Mouse (Mus musculus): ENCODE data around the gene Ltk. TPM values are rescaled to one million over a fixed set of nuclear protein-coding genes. Genes with fewer than 3 reads are reported as not detected.
A peak's percentile ranks its signal among the peaks of the same experiment; 100 is the strongest.
"Not testable (repeated sequence)": the region's sequence is repeated elsewhere in the genome, so short reads cannot be mapped to it uniquely, and the experiment has no call there.

Gene Ltk
- total RNA-seq, 2 experiments from 2014 or later: not detected

GRCm38 (mm10) chr2:119758844-119759835 is 1.1 kb downstream of the Ltk start:
- ATAC-seq (replicated peaks; ENCODE audit: low FRiP score, poor library complexity, severe bottlenecking): 0 out of 2 replicates have a peak, but pooled peaks have one; percentile 24

- ATAC-seq (replicated peaks; ENCODE audit: low FRiP score, poor library complexity, severe bottlenecking): 0 out of 2 replicates have a peak, but pooled peaks have one; percentile 21
Observed at GRCm38 (mm10) chr2:119758101-119758843, 2.0 kb downstream of the Ltk start.

- no peak for ATAC-seq (replicated peaks; ENCODE audit: low FRiP score, poor library complexity, severe bottlenecking)
Observed at GRCm38 (mm10) chr2:119757601-119758100, 2.6 kb downstream of the Ltk start.

GRCm38 (mm10) chr2:119749260-119749659 is 11.0 kb downstream of the Ltk start:
- ATAC-seq (replicated peaks; ENCODE audit: low FRiP score, poor library complexity, severe bottlenecking): no peak

GRCm38 (mm10) chr2:119747554-119747953 is 12.7 kb downstream of the Ltk start:
- no peak for ATAC-seq (replicated peaks; ENCODE audit: low FRiP score, poor library complexity, severe bottlenecking)

GRCm38 (mm10) chr2:119745281-119745680 is 14.9 kb downstream of the Ltk start:
- ATAC-seq (replicated peaks; ENCODE audit: low FRiP score, poor library complexity, severe bottlenecking): no peak

- 0 out of 2 replicates have a peak, but pooled peaks have one; percentile 24 for ATAC-seq (replicated peaks; ENCODE audit: low FRiP score, poor library complexity, severe bottlenecking)
Observed at GRCm38 (mm10) chr2:119744163-119745111, 15.8 kb downstream of the Ltk start.

- no peak for ATAC-seq (replicated peaks; ENCODE audit: low FRiP score, poor library complexity, severe bottlenecking)
Observed at GRCm38 (mm10) chr2:119743808-119744162, 16.4 kb downstream of the Ltk start.

GRCm38 (mm10) chr2:119743176-119743807 is 16.9 kb downstream of the Ltk start:
- ATAC-seq (replicated peaks; ENCODE audit: low FRiP score, poor library complexity, severe bottlenecking): no peak

GRCm38 (mm10) chr2:119742461-119743175 is 17.6 kb downstream of the Ltk start:
- ATAC-seq (replicated peaks; ENCODE audit: low FRiP score, poor library complexity, severe bottlenecking): no peak

GRCm38 (mm10) chr2:119741581-119742411 is 18.4 kb downstream of the Ltk start, which contains the start of gene Itpka:
Gene Itpka (plus strand): TSS chr2:119742337.
- ATAC-seq (replicated peaks; ENCODE audit: low FRiP score, poor library complexity, severe bottlenecking): no peak

- ATAC-seq (replicated peaks; ENCODE audit: low FRiP score, poor library complexity, severe bottlenecking): no peak
Observed at GRCm38 (mm10) chr2:119740567-119740966, 19.7 kb downstream of the Ltk start.

- ATAC-seq (replicated peaks; ENCODE audit: low FRiP score, poor library complexity, severe bottlenecking): no peak
Observed at GRCm38 (mm10) chr2:119737124-119737523, 23.1 kb downstream of the Ltk start.

- no peak for ATAC-seq (replicated peaks; ENCODE audit: low FRiP score, poor library complexity, severe bottlenecking)
Observed at GRCm38 (mm10) chr2:119730735-119731134, 29.5 kb downstream of the Ltk start.

- no peak; the same call in 1 of the 2 replicates for ATAC-seq (replicated peaks; ENCODE audit: low FRiP score, poor library complexity, severe bottlenecking)
Observed at GRCm38 (mm10) chr2:119727762-119728416, 32.3 kb downstream of the Ltk start.

GRCm38 (mm10) chr2:119721070-119721469 is 39.2 kb downstream of the Ltk start:
- no peak for ATAC-seq (replicated peaks; ENCODE audit: low FRiP score, poor library complexity, severe bottlenecking)

- not testable (repeated sequence) for ATAC-seq (replicated peaks; ENCODE audit: low FRiP score, poor library complexity, severe bottlenecking)
Observed at GRCm38 (mm10) chr2:119715868-119716267, 44.4 kb downstream of the Ltk start.
